Mouse (Mus musculus) midbrain, embryonic 16.5 days (tissue): Measurements from ENCODE around the gene Nfrkb. TPM values are rescaled to one million over a fixed set of nuclear protein-coding genes. Genes with fewer than 3 reads are reported as not detected.

Source experiments
- ATAC-seq: fragments of 200-750 bp; cut with Nextera tagmentation; 2 replicates; pipeline ENCODE4 v1.8.0; 2017; ENCODE audit warnings: moderate TSS enrichment
- H3K27ac ChIP-seq: fragments of 300-500 bp; sonication (generic); 2 replicates; pipeline ENCODE4 v1.5.1; 2014; ENCODE audit warnings: mild to moderate bottlenecking, low read length, mixed read lengths
- H3K27me3 ChIP-seq: fragments of 300-500 bp; sonication (generic); 2 replicates; pipeline ENCODE4 v1.6.1; 2014; ENCODE audit warnings: low read depth, low read length, mixed read lengths; ENCODE audit not compliant: control insufficient read depth, insufficient read depth
- H3K36me3 ChIP-seq: fragments of 300-500 bp; sonication (generic); 2 replicates; pipeline ENCODE4 v1.6.1; 2014; ENCODE audit warnings: mild to moderate bottlenecking, low read length, moderate library complexity, mixed read lengths; ENCODE audit not compliant: control insufficient read depth, insufficient read depth
- H3K4me1 ChIP-seq: fragments of 300-500 bp; sonication (generic); 2 replicates; pipeline ENCODE4 v1.6.1; 2014; ENCODE audit warnings: mild to moderate bottlenecking, low read length, mixed read lengths; ENCODE audit not compliant: control insufficient read depth, insufficient read depth
- H3K4me2 ChIP-seq: fragments of 300-500 bp; sonication (generic); 2 replicates; pipeline ENCODE4 v1.6.1; 2014; ENCODE audit warnings: mild to moderate bottlenecking, low read length, mixed read lengths
- H3K4me3 ChIP-seq: fragments of 300-500 bp; sonication (generic); 2 replicates; pipeline ENCODE4 v1.5.1; 2014; ENCODE audit warnings: low read depth, mild to moderate bottlenecking, low read length, moderate library complexity, mixed read lengths
- H3K9ac ChIP-seq: fragments of 300-500 bp; sonication (generic); 2 replicates; pipeline ENCODE4 v1.6.1; 2014; ENCODE audit warnings: low read depth, low read length, mixed read lengths
- H3K9me3 ChIP-seq: fragments of 300-500 bp; sonication (generic); replicated peaks from 2 replicates; pipeline ENCODE4 v1.6.1; 2014; ENCODE audit warnings: mild to moderate bottlenecking, low read length, mixed read lengths; ENCODE audit not compliant: control insufficient read depth, poor library complexity, severe bottlenecking
- WGBS: fragments of 180-500 bp; shearing (Covaris S2); extraction: QIAGEN DNeasy Blood & Tissue Kit; methylation state at CpG from one replicate; pipeline ENCODE4 v1.1.7; 2014; 5-methylcytosine and 5-hydroxymethylcytosine counted together
- polyA plus RNA-seq: library from polyadenylated mRNA; unstranded; fragments of >200 nt; fragmentation: Nextera tagmentation; extraction: Ambion mirVana; gene quantifications from 2 replicates; pipeline ENCODE4 v1.2.1, GENCODE M21; 2015

Gene Nfrkb
- polyA plus RNA-seq, 1 experiment from 2014 or later, result 26.6 TPM

- WGBS, result 96% methylated on average over 8 of the region's 8 CpGs
- Histone ChIP-seq H3K9ac (no peak overlapping the region), H3K27me3 (no peaks in the 10 kb centered on the region), H3K4me1 (no peaks in the 10 kb centered on the region), H3K27ac (no peak overlapping the region), H3K9me3 (no peaks in the 10 kb centered on the region), H3K4me3 (no peak overlapping the region), H3K36me3 (no peaks in the 10 kb centered on the region), H3K4me2 (no peak overlapping the region)
- ATAC-seq, result no peak
These were observed 49.4 kb downstream of the Nfrkb start for GRCm38 (mm10) chr9:31435415-31435814.

- no peak overlapping the region for H3K9ac ChIP-seq
- no peak overlapping the region for H3K4me2 ChIP-seq
- H3K4me3 ChIP-seq, result no peak overlapping the region
- no peaks in the 10 kb centered on the region for H3K9me3 ChIP-seq
- H3K4me1 ChIP-seq, result no peaks in the 10 kb centered on the region
- ATAC-seq, result no peak
- H3K27ac ChIP-seq, result no peak overlapping the region
- H3K36me3 ChIP-seq, result no peaks in the 10 kb centered on the region
- WGBS, result 86% methylated on average over 7 of the region's 7 CpGs
- H3K27me3 ChIP-seq, result no peaks in the 10 kb centered on the region
These were observed 51.9 kb downstream of the Nfrkb start for GRCm38 (mm10) chr9:31437861-31438260.

DNA sequence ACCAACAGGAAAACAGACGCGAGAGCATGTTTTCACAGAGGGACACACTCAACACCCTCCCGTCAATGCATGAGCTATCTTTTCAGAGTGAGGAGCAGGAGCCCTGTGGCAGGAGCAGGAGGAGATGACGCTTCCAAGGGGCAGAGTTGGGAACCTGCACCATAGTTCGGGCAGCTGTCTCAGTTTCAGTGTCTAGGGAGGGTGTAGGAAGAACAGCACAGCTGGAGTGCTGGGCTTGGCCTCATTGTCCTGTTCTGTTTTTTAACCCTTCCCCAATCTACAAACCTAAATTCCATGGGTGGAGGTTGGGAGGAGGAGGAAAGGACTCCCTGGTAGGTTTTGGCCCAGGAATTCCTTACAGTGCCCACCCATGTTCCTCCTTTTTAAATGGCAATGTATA, 52.8 kb downstream of the Nfrkb start:
- H3K9ac ChIP-seq, result no peak overlapping the region
- H3K4me1 ChIP-seq, result no peaks in the 10 kb centered on the region
- H3K9me3 ChIP-seq, result no peaks in the 10 kb centered on the region
- ATAC-seq, result no peak
- H3K4me3 ChIP-seq, result no peak overlapping the region
- WGBS, result 66% methylated on average over 5 of the region's 5 CpGs
- H3K36me3 ChIP-seq, result no peaks in the 10 kb centered on the region
- H3K27me3 ChIP-seq, result no peaks in the 10 kb centered on the region
- H3K27ac ChIP-seq, result no peak overlapping the region
- H3K4me2 ChIP-seq, result no peak overlapping the region

GRCm38 (mm10) chr9:31439341-31439740, 53.3 kb downstream of the Nfrkb start:
- Histone ChIP-seq H3K9me3 (no peaks in the 10 kb centered on the region), H3K4me2 (no peak overlapping the region), H3K36me3 (no peaks in the 10 kb centered on the region), H3K4me3 (no peak overlapping the region), H3K9ac (no peak overlapping the region), H3K27ac (no peak overlapping the region), H3K4me1 (no peaks in the 10 kb centered on the region), H3K27me3 (no peaks in the 10 kb centered on the region)
- no peak for ATAC-seq
- 83% methylated on average over 5 of the region's 6 CpGs for WGBS

GRCm38 (mm10) chr9:31440366-31440765, 54.4 kb downstream of the Nfrkb start:
- no peak overlapping the region for H3K27ac ChIP-seq
- no peak overlapping the region for H3K4me3 ChIP-seq
- H3K27me3 ChIP-seq, result no peaks in the 10 kb centered on the region
- no peak for ATAC-seq
- H3K9me3 ChIP-seq, result no peaks in the 10 kb centered on the region
- WGBS, result 82% methylated on average over 5 of the region's 5 CpGs
- no peak overlapping the region for H3K4me2 ChIP-seq
- no peaks in the 10 kb centered on the region for H3K36me3 ChIP-seq
- no peak overlapping the region for H3K9ac ChIP-seq
- H3K4me1 ChIP-seq, result no peaks in the 10 kb centered on the region

DNA sequence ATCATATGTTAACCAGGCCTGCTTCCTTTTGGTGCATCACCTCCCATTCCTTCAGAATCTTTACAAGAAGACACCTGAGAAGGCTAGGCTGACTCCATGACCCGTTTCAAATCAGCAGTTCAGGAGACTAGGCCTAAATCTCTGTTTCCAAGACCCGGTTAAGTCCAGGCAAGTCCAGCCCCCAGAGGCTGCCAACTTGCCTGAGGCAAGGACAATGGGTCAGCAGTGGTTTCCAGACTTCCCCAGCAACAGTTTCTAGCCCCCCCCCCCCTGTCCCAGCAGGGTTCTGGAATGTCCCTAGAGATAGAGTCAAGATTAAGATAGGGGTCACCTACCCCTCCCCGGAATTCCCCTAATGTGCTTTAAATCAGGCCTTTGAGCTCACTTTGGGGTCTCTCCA, 55.5 kb downstream of the Nfrkb start:
- ATAC-seq, result no peak

GRCm38 (mm10) chr9:31444236-31444635, 58.2 kb downstream of the Nfrkb start:
- 79% methylated on average over 8 of the region's 8 CpGs for WGBS
- Histone ChIP-seq H3K27me3 (no peaks in the 10 kb centered on the region), H3K4me2 (no peak overlapping the region), H3K4me1 (no peaks in the 10 kb centered on the region), H3K27ac (no peak overlapping the region), H3K9ac (no peak overlapping the region), H3K4me3 (no peak overlapping the region), H3K36me3 (no peaks in the 10 kb centered on the region), H3K9me3 (no peaks in the 10 kb centered on the region)
- ATAC-seq, result no peak

More for the DNA sequence above, 55.5 kb downstream of the Nfrkb start:
- Histone ChIP-seq H3K4me3 (no peak overlapping the region), H3K36me3 (no peaks in the 10 kb centered on the region), H3K27me3 (no peaks in the 10 kb centered on the region), H3K9ac (no peak overlapping the region), H3K4me1 (no peaks in the 10 kb centered on the region), H3K9me3 (no peaks in the 10 kb centered on the region), H3K27ac (no peak overlapping the region), H3K4me2 (no peak overlapping the region)
- 84% methylated on average over 3 of the region's 3 CpGs for WGBS

DNA sequence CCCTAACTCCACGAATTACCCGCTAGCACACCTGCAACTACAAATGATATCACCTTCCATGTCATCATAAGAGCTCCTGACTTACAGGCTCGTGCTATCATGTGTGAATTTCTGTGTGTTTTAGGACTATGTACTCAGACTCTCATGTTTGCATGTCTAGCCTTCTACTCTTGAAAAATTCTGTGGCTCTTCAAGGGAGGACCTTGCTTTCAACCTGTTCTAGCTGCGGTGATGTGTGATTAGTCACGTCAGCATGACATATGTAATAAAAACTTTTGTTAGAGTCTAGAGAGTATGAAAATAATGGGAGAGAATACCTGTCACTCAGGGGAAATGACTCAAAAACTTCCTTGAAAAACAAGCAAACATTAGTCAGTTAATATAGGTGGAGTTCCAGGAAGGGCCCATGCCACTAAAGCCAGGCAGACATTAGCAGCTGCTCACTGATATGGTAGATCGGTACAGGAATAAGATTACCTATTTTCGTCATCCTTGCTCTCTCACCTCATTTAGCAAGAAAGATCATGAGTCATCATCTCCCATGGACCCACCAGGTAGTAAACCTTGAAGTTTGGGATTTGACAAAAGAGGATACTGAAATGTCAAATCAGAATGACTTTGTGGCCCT, 63.3 kb downstream of the Nfrkb start:
- Histone ChIP-seq H3K9me3 (no peaks in the 10 kb centered on the region), H3K9ac (no peak overlapping the region), H3K27me3 (no peaks in the 10 kb centered on the region), H3K4me1 (no peaks in the 10 kb centered on the region), H3K4me3 (no peak overlapping the region), H3K4me2 (no peak overlapping the region), H3K36me3 (no peaks in the 10 kb centered on the region), H3K27ac (no peak overlapping the region)
- WGBS, result 91% methylated on average over 7 of the region's 7 CpGs
- ATAC-seq, result no peak

GRCm38 (mm10) chr9:31452166-31452565, 66.2 kb downstream of the Nfrkb start:
- H3K9ac ChIP-seq, result no peak overlapping the region
- no peak for ATAC-seq
- H3K27me3 ChIP-seq, result no peaks in the 10 kb centered on the region
- H3K4me2 ChIP-seq, result no peak overlapping the region
- WGBS, result 85% methylated on average over 10 of the region's 10 CpGs
- H3K4me1 ChIP-seq, result no peaks in the 10 kb centered on the region
- no peaks in the 10 kb centered on the region for H3K36me3 ChIP-seq
- H3K27ac ChIP-seq, result no peak overlapping the region
- no peaks in the 10 kb centered on the region for H3K9me3 ChIP-seq
- no peak overlapping the region for H3K4me3 ChIP-seq
